Mouse (Mus musculus): ENCODE measurements around the gene Tmbim6.
A peak's percentile ranks its signal among the peaks of the same experiment; 100 is the strongest.
"Not testable (repeated sequence)": the region's sequence is repeated elsewhere in the genome, so short reads cannot be mapped to it uniquely, and the experiment has no call there.

The Tmbim6 gene

DNA sequence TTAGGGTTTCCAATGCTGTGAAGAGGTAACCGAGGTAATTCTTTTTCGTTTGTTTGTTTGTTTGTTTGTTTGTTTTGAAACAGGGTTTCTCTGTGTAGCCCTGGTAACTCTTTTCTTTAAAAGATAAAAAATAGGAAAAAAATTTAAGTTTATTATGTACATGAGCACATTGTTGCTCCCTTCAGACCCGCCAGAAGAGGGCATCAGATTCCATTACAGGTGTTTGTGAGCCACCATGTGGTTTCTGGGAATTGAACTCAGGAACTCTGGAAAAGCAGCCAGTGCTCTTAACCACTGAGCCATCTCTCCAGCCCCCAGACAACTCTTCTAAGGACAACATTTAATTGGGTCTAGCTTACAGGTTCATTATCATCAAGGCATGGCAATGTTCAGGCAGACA lies 6.6 kb upstream of the Tmbim6 start:
- not testable (repeated sequence) for DNase-seq

- no peak for DNase-seq
These were observed 5.9 kb upstream of the Tmbim6 start for GRCm38 (mm10) chr15:99386796-99387195.

DNA sequence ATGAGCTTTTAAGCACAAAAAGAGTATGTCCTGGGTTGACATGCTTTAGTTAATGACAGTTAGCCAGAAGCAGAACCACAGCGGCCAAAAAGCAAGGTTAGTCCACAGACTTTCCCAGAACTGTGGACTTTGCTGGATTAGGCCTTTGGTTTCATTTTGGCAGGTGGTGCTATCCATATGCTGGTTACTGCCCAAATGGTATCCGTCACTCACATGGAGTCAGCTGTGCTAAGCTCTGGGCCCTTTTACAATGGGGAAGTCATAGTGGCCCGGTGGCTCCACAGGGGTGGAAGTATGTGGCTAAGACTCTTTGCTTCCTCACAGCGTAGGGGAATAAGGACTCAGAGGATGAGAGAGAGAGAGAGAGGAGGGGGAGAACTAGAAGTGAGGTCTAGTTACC lies 4.7 kb upstream of the Tmbim6 start:
- peak; percentile 29 for DNase-seq

DNA sequence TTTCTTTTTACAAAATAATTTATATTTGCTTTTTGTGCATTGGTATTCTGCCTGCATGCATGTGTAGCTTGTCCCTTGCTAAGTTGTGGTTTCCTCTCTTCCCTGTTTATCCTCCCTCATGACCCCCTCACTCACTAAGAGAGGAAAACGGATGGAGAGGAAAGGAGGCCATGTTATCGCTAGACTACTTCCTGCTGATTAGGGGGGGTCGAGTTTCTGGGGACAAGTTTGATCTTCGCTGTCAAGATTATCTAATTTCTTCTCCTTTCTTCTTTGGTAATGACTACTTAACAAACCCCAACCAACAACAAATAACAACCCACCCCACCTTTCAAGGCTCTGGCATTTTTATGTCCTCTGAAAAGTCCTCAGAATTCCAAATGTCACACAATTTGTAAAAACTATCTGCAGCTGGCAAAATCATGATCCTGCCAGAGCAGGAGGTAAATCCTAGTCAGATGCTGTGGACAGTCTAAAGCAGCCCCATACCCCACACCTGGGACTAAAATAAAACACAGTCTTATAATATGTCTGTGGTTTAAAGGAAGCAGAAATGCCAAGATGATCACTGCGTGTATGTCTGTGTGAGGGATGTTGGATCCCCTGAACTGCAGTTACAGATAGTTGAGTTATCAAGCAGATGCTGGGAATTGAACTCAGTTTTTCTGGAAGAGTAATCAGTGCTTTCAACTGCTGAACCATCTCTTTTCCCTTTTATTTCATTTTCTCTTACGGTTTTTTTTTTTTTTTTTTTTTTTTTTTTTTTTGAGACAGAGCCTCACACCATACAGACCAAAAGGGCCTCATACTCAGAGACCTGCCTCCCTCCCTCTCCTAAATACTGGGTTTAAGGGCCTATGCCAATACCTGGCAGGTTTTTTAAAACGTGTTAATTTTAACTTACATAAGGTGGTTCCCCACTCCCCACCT lies 1.9 kb upstream of the Tmbim6 start:
- no peak for DNase-seq

DNA sequence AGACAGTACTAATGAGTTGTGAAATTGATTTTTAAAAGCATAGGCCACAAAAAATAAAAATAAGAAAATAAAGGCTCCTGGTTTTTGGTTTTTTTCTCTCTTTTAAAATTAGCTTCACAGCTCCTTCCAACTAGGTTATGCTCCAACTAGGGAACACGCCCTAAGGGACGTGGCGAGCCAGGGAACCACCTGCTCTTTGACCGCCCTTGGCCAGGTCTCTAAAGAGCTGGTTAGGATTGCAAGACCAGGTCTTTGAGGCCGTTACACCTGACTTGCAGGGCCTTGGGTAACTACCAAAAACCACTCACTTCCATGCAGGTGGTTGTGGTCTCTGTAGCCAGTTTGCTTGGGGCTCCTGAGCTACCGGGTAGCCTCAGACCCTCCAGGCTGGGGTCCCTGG lies 707 bp upstream of the Tmbim6 start:
- DNase-seq = no peak

DNA sequence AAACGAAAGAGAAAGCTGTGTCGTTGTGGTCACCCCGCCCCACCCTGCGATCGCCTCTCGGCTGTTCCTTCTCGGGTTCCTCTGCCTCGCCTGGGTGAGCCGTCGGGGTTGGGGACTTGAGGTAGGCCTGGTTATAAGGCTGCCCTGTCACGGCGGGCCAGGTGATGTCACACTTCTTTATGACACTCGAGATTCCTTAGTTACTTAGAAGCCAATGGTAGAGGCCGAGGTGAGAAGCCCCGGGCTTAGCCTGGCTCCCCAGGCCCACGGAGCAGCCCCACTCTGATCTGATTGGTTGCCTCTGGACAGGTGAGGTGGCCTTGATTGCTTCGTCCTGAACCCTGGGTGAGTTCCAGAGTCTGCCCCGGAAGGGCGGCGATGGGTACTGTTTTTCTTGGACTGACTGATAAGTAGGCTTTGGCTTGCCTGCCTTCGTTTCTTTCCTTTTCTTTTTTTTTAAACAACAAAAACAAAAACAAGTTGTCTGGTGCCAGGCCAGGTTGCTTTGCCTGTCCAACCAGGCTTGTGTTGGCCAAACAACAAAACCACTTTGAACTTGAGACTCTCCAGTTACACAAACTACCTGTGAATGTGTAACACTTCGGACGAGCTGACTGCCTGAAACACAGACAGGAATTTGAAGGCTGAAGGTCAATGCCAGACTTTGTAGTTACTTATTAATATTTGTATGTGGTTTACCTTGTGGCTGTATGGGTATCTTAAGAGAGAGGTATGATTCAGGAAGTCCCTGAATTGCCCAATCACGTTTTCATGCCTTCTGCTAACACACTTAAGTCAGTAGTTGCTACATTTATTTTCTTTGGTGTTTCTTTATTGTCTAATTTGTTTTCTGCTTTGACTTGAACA lies 937 bp downstream of the Tmbim6 start:
- DNase-seq = no peak

- DNase-seq = no peak
These were observed 3.8 kb downstream of the Tmbim6 start for GRCm38 (mm10) chr15:99396462-99396861.

DNA sequence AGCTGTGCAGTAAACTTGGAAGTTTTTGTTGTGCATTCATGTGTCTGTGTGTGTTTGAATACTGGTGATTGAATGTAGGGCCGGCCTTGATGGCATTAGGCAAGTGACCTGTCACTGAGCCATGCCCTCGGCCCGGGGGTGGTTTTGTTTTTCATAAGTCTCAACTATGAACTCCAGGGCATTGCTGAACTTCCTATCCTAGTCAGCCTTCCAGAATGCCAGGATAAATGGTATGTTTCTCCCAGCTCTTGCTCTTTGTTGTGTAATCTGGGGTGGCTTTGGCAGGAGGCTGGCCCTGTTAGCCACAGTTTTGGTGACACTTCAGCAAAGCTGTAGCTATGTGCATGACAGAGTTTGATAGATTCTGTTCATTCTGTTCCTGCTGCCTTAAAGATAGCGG lies 4.2 kb downstream of the Tmbim6 start:
- DNase-seq = no peak

DNA sequence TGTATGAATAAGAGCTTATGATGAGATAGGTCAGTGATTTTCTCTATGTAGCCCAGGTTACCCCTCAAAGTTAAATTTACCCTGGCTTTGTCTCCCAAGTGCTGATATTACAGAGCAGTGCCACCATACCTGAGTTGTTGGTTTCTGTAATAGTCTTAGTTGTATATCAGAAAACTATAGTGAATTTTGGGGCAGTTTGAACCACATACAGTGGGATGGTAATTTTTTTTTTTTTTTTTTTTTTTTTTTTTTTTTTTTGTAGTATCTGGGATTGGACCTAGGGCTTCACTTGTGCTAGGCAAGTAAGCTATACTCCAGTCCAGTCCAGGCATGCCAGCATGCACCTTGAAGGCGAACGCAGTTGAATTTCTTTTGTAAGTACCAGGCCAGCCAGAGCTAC lies 4.9 kb downstream of the Tmbim6 start:
- DNase-seq = no peak

- no peak for DNase-seq
These were observed 7.0 kb downstream of the Tmbim6 start for GRCm38 (mm10) chr15:99399503-99400245.

DNA sequence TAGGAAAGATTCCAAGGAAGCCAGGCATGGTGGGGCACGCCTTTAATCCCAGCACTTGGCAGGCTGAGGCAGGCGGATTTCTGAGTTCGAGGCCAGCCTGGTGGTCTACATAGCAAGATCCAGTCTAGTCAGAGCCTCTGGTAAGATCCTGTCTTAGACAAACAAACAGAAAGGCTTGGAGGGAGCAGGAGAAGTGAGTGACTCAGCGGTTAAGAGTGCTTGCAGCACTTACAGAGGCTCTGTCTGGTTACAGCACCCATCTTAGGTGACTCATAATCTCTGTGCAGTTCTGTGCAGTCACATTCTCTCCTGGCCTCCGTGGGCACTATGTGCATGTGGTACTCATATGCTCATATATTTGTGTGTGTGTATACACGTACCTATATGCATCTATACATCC lies 7.9 kb downstream of the Tmbim6 start:
- DNase-seq = no peak

GRCm38 (mm10) chr15:99403159-99403889 lies 10.6 kb downstream of the Tmbim6 start:
- no peak for DNase-seq

DNA sequence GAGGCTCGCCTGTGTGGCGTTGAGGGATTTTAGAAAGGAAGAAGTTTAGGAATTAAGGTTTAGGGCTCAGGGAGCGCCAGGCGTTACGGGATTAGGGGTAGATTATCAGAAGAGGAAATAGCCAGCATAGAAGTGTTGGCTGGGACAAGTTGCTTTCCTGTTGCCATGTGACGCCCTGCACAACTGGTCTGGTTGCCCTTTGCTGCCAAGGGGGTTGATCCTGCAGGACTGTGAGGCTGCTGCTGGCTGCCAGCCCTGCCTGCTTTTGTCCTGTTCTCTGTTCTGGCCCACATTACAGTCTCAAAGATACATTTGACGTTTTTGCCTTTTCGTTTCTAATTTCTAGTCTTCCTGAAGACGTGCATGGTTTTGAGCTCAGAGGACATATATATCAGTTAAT lies 12.5 kb downstream of the Tmbim6 start:
- DNase-seq = no peak

DNA sequence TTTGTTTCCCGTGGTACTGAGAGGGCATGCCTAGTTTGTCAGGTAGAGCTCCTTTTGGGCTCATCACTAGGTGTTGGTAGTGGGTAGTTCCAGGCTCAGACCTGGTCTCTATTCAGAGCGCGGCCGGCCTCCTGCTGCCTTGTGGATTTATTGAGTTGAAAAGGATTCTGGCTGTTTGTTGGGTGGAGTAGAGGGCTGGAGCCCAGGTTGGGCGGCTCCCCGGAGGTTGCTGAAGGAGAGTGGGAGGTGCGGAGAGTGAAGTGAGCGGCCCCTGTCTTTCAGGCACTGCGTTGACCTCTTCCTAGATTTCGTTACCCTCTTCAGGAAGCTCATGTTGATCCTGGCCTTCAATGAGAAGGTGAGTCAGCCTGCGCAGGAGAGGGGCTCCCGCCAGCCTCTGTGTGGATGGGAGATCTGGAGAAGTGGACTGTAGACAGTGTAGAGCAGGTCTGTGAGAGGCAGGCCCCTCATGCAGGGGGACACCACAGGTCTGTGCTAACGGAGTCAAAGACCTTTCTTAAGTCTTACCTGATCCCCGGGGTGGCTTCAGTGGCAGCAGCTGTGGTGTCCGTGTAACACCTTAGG lies 14.4 kb downstream of the Tmbim6 start:
- no peak for DNase-seq

DNA sequence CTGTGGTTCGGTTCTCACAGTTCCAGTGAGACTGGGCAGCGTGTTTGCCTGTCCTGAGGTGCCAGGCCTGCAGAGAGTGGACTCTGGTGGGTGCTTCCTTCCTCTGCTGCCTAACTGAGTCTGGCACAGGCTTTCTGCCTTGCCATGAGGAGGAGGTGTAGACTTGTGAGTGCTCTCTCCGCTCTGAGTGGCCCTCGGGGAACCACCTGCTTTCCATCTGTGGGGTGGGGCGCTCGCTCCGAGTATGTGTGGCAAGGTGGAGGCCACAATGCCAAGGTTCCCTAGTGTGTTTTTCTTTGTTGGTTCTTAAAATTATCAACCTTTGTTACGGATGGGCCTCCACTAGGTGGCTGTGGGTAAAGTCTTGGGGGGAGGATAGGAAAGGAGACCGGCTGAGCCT lies 16.2 kb downstream of the Tmbim6 start:
- DNase-seq = no peak

DNA sequence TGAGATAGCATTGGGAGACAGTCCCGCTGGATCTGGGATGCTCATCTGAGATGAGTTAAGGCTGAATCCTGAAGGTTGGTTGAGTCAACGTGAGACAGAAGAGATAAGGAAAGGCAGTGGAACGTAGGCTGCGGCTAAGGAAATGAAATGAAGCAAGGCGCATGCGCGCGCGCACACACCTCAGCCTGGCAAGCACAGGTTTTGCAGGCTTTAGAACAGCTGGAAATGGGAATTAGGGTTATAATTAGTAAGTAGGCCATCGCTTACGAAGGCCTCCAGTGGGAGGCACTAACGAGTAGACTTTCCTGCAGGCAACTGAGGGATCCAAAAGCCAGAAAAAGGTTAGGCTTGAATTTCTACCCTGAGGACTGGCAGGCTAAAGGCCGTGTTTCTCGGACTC lies 19.1 kb downstream of the Tmbim6 start:
- DNase-seq = no peak

GRCm38 (mm10) chr15:99415793-99416192 lies 23.1 kb downstream of the Tmbim6 start:
- DNase-seq = peak; percentile 61

DNA sequence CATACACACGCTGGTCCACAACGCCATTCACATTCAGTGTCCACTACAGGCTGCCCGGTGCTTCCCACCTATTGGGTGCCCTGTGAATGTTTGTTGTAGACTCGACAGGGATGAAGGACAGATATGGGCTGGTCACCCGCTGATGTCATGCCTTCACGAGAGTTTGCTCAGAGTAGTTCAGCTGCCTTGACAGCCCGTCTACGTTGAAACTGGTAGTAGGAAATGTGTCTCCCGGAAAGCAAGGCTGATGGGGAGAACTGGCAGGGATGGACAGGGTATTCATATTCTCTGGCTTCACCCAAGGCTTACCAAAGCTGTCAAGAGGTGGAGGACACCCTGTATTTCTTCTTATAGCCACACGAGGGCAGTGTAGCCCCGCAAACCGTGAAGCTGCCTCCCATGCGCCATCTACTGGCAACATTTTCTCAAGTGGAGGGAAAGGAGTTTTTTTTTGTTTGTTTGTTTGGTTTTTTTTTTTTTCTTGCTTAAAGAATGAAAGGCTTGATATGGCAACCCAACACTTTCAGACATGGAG lies 23.7 kb downstream of the Tmbim6 start:
- DNase-seq = peak; percentile 84

- no peak for DNase-seq
These were observed 24.3 kb downstream of the Tmbim6 start for GRCm38 (mm10) chr15:99416957-99417356.

- DNase-seq = no peak
These were observed 25.1 kb downstream of the Tmbim6 start for GRCm38 (mm10) chr15:99417692-99418271.

DNA sequence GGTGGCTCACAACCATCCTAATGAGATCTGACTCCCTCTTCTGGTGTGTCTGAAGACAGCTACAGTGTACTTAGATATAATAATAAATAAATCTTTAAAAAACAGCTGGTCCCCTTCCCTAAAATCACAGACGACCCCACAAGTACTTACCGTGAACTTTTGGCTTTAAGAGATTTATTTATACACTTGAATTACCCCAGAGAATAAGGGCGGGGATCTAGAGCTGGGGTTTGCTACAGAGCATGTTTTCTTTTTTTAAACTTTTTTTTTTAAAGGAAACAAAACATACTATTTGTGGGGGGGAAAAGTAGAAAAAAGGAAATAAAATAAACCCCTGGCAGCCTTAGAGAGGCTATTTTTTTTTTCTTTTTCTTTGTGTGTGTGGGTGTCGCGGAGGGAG lies 27.4 kb downstream of the Tmbim6 start:
- no peak for DNase-seq
